In genomic region chr1:133767994-133768393, GRCm38 (mm10) we compare ENCODE assay signal across 14 mouse cellular contexts. TPM values are rescaled to one million over a fixed set of nuclear protein-coding genes. Genes with fewer than 3 reads are reported as not detected.
DNase-seq lines count a peak whose midpoint lies in the region; ATAC-seq and TF ChIP-seq lines count a peak whose summit lies in the region.
"Had no signal": no experiment of that assay in that cellular context is flagged by ENCODE, and none has a peak within 500 bp of the region (broad histone marks: within the 10 kb centered on the region; RNA-seq: fewer than 3 reads in every experiment).

No protein-coding gene starts in this region.

- no peaks in the 10 kb centered on the region for H3K27me3 ChIP-seq in hindbrain, embryonic 10.5 days (ENCODE audit: insufficient read depth, poor library complexity, severe bottlenecking)
- H3K27me3 ChIP-seq in hindbrain, embryonic 14.5 days (ENCODE audit: control insufficient read depth, insufficient read depth, low read length), result no peaks in the 10 kb centered on the region
- H3K27me3 ChIP-seq in cerebellum, adult 2 months (ENCODE audit: control insufficient read depth, insufficient read depth, low read length), result no peaks in the 10 kb centered on the region
- H3K27me3 ChIP-seq in limb, embryonic 14.5 days (ENCODE audit: control insufficient read depth, insufficient read depth, low read length), result no peaks in the 10 kb centered on the region
- no peaks in the 10 kb centered on the region for H3K27me3 ChIP-seq in liver, embryonic 11.5 days (replicated peaks; ENCODE audit: control insufficient read depth, insufficient read depth, low read length)
- H3K27me3 ChIP-seq: CH12.LX; midbrain, embryonic 12.5 days; neural tube, embryonic 13.5 days had no signal

- no peak for TF ChIP-seq POLR2A in cerebellum, adult 2 months (IDR thresholded peaks at IDR 0.05; ENCODE audit: borderline replicate concordance, insufficient read depth, low read length)
- TF ChIP-seq POLR2A in limb, embryonic 14.5 days (IDR thresholded peaks at IDR 0.05; ENCODE audit: borderline replicate concordance, extremely low read depth, insufficient read depth, insufficient read length), result no peak

- peak overlapping the region; percentile 54; the same call in 1 of the 2 replicates for H3K27ac ChIP-seq in hindbrain, embryonic 10.5 days
- H3K27ac ChIP-seq in hindbrain, embryonic 14.5 days, result no peak overlapping the region
- no peak overlapping the region for H3K27ac ChIP-seq in cerebellum, adult 2 months (ENCODE audit: insufficient read depth, low read length)
- H3K27ac ChIP-seq in limb, embryonic 14.5 days (replicated peaks; ENCODE audit: low read depth, low read length), result peak overlapping the region; percentile 79
- no peak overlapping the region for H3K27ac ChIP-seq in liver, embryonic 11.5 days (ENCODE audit: low read depth, low read length)
- H3K27ac ChIP-seq: midbrain, embryonic 12.5 days had no signal

- no peak overlapping the region for H3K9ac ChIP-seq in hindbrain, embryonic 14.5 days
- H3K9ac ChIP-seq in limb, embryonic 14.5 days (ENCODE audit: low read depth, low read length, severe bottlenecking), result no peak overlapping the region
- H3K9ac ChIP-seq in liver, embryonic 11.5 days (ENCODE audit: low read depth, low read length), result no peak overlapping the region
- H3K9ac ChIP-seq: midbrain, embryonic 12.5 days; neural tube, embryonic 13.5 days had no signal

- DNase-seq in hindbrain, embryonic 10.5 days (ENCODE audit: low spot score), result no peak
- DNase-seq in hindbrain, embryonic 14.5 days (ENCODE audit: low spot score), result no peak
- peak; percentile 67 to 77 for DNase-seq in cerebellum, adult 2 months
- peak; percentile 68 to 70 for DNase-seq in cerebellum, postnatal 36 days
- no peak for DNase-seq in limb, embryonic 14.5 days (ENCODE audit: low spot score)
- DNase-seq in liver, embryonic 11.5 days (ENCODE audit: low spot score), result no peak
- DNase-seq in gastrocnemius, postnatal 25 days, result no peak
- DNase-seq in gastrocnemius, postnatal 10 days, result no peak
- DNase-seq: adrenal gland, adult 8-10 months; kidney, adult 2 months had no signal

- H3K36me3 ChIP-seq in hindbrain, embryonic 10.5 days, result no peaks in the 10 kb centered on the region
- H3K36me3 ChIP-seq in hindbrain, embryonic 14.5 days (replicated peaks; ENCODE audit: control insufficient read depth, insufficient read depth), result no peaks in the 10 kb centered on the region
- no peaks in the 10 kb centered on the region for H3K36me3 ChIP-seq in limb, embryonic 14.5 days (ENCODE audit: control insufficient read depth, insufficient read depth, low read length)
- no peaks in the 10 kb centered on the region for H3K36me3 ChIP-seq in liver, embryonic 11.5 days (ENCODE audit: control insufficient read depth, insufficient read depth, low read length)
- H3K36me3 ChIP-seq: midbrain, embryonic 12.5 days; neural tube, embryonic 13.5 days had no signal

- no peak for ATAC-seq in hindbrain, embryonic 14.5 days (ENCODE audit: low FRiP score)
- ATAC-seq in limb, embryonic 14.5 days (ENCODE audit: low FRiP score, low read depth), result no peak
- no peak for ATAC-seq in liver, embryonic 11.5 days (replicated peaks; ENCODE audit: low FRiP score)
- ATAC-seq: lung, postnatal 0 days had no signal

- no peaks in the 10 kb centered on the region for H3K9me3 ChIP-seq in hindbrain, embryonic 10.5 days
- H3K9me3 ChIP-seq in hindbrain, embryonic 14.5 days (ENCODE audit: control insufficient read depth, low read length), result no peaks in the 10 kb centered on the region
- no peaks in the 10 kb centered on the region for H3K9me3 ChIP-seq in limb, embryonic 14.5 days (ENCODE audit: control insufficient read depth, low read length)
- no peaks in the 10 kb centered on the region for H3K9me3 ChIP-seq in liver, embryonic 11.5 days (ENCODE audit: control insufficient read depth, low read length)
- H3K9me3 ChIP-seq: midbrain, embryonic 12.5 days; neural tube, embryonic 13.5 days had no signal

- no peak for TF ChIP-seq CTCF in cerebellum, adult 2 months (IDR thresholded peaks at IDR 0.05; ENCODE audit: borderline replicate concordance, insufficient read depth, low read depth, low read length)

- no peak overlapping the region for H3K4me3 ChIP-seq in hindbrain, embryonic 10.5 days
- H3K4me3 ChIP-seq in hindbrain, embryonic 14.5 days (replicated peaks; ENCODE audit: low read length), result no peak overlapping the region
- no peak overlapping the region for H3K4me3 ChIP-seq in cerebellum, adult 2 months (replicated peaks; ENCODE audit: insufficient read depth, low read depth, low read length)
- H3K4me3 ChIP-seq in limb, embryonic 14.5 days (replicated peaks; ENCODE audit: low read length), result no peak overlapping the region
- H3K4me3 ChIP-seq in liver, embryonic 11.5 days (ENCODE audit: low read depth, low read length), result no peak overlapping the region
- H3K4me3 ChIP-seq: midbrain, embryonic 12.5 days; neural tube, embryonic 13.5 days had no signal

- H3K4me1 ChIP-seq in hindbrain, embryonic 10.5 days (replicated peaks), result peaks cover 61% of the 10 kb centered on the region
- H3K4me1 ChIP-seq in hindbrain, embryonic 14.5 days (replicated peaks; ENCODE audit: control insufficient read depth, insufficient read depth, low read length), result no peaks in the 10 kb centered on the region
- H3K4me1 ChIP-seq in cerebellum, adult 2 months (ENCODE audit: control insufficient read depth, insufficient read depth, low read length), result peaks cover 11% of the 10 kb centered on the region
- peaks cover 23% of the 10 kb centered on the region for H3K4me1 ChIP-seq in limb, embryonic 14.5 days (ENCODE audit: control insufficient read depth, insufficient read depth, low read length)
- peaks cover 18% of the 10 kb centered on the region for H3K4me1 ChIP-seq in liver, embryonic 11.5 days (replicated peaks; ENCODE audit: control insufficient read depth, insufficient read depth, low read length)

- no peak overlapping the region for H3K4me2 ChIP-seq in hindbrain, embryonic 14.5 days (replicated peaks)
- H3K4me2 ChIP-seq in limb, embryonic 14.5 days (replicated peaks; ENCODE audit: low read depth, low read length, severe bottlenecking), result no peak overlapping the region
- no peak overlapping the region for H3K4me2 ChIP-seq in liver, embryonic 11.5 days
- H3K4me2 ChIP-seq: midbrain, embryonic 12.5 days; neural tube, embryonic 13.5 days had no signal

- 86% methylated on average over 5 of the region's 5 CpGs for WGBS in hindbrain, embryonic 10.5 days
- WGBS in hindbrain, embryonic 14.5 days, result 90% methylated on average over 5 of the region's 5 CpGs
- WGBS in cerebellum, adult 2 months, result 12% methylated on average over 5 of the region's 5 CpGs
- WGBS in limb, embryonic 14.5 days, result 84% methylated on average over 5 of the region's 5 CpGs
- 86% methylated on average over 5 of the region's 5 CpGs for WGBS in liver, embryonic 11.5 days

RNA-seq across cellular contexts. Expression of gene Atp2b4, which starts 32.8 kb away (rescaled TPM):
- polyA plus RNA-seq in hindbrain, embryonic 10.5 days (2016; fragmentation: Nextera tagmentation; extraction: Ambion mirVana), result 4.2 and 4.6 TPM in 2 replicates
- polyA plus RNA-seq in hindbrain, embryonic 14.5 days (2014; fragmentation: Nextera tagmentation; extraction: Ambion mirVana), result 21.1 and 23.3 TPM in 2 replicates
- 18.7 and 19.8 TPM in 2 replicates for polyA plus RNA-seq in cerebellum, adult 2 months (2012; rRNA removed)
- polyA plus RNA-seq in limb, embryonic 14.5 days (2012; rRNA removed), result 22.9 and 24.8 TPM in 2 replicates
- polyA plus RNA-seq in limb, embryonic 14.5 days (2014; fragmentation: Nextera tagmentation; extraction: Ambion mirVana), result 23.7 and 24.2 TPM in 2 replicates
- 17.1 and 19.6 TPM in 2 replicates for polyA plus RNA-seq in liver, embryonic 11.5 days (2014; fragmentation: Nextera tagmentation; extraction: Ambion mirVana)
- 10 to 100 TPM; 12.0 to 17.2 TPM for total RNA-seq in gastrocnemius, postnatal 25 days (2021)
- 10 to 100 TPM; 25.2 to 35.3 TPM for total RNA-seq in gastrocnemius, postnatal 10 days (2021)

Comparison
In these comparisons a context has a peak if more than half of its experiments do, and no peak if none do; other contexts are left out.
1. H3K27ac ChIP-seq: peak in hindbrain, embryonic 10.5 days (single experiment) and limb, embryonic 14.5 days (single experiment); none in hindbrain, embryonic 14.5 days (single experiment), cerebellum, adult 2 months (single experiment) and liver, embryonic 11.5 days (single experiment).
2. DNase-seq: peak in cerebellum, adult 2 months (2 of 2) and cerebellum, postnatal 36 days (2 of 2); none in hindbrain, embryonic 10.5 days (single experiment), hindbrain, embryonic 14.5 days (single experiment), limb, embryonic 14.5 days (single experiment), liver, embryonic 11.5 days (single experiment), gastrocnemius, postnatal 25 days (single experiment) and gastrocnemius, postnatal 10 days (single experiment).